Comparison of ENCODE assay signal across 8 mouse cellular contexts in the genomic region with DNA sequence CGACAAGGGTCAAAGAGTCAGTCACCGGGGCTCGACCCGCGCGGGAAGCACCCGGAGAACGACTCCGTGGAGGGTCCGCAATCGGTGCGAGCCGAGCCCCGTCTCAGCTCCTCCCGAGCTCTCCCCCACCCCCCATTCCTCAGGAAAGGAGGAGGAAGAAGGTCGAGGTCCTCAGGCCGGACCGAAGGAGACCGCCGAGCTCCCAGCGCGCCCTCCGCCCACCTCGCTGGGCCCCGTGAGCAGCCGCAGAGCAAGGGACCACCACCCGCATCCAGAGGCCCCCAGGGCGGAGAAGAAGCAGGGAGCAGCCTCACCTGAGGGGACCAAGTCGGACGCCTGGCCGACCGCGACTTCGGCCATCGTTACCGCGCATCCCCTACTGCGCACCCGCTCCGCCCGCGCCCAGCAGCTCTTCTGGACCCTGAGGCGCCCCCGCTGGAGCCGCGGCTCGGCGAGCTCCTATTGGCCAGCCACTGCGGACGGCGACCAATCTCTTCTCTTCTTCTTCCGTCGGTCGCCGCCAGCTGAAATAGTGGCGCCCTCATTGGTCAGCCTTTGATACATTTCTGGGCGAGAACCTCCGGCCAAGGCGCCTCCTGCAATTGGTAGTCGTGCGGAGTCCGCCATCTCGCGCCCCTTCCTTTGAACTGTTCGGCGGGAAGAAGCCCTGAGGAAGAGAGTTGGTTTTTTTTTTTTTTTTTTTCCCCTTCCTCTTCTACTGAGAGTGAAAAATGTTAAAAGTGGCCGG. TPM values are rescaled to one million over a fixed set of nuclear protein-coding genes. Genes with fewer than 3 reads are reported as not detected.
A peak's percentile ranks its signal among the peaks of the same experiment; 100 is the strongest.
DNase-seq lines count a peak whose midpoint lies in the region; ATAC-seq and TF ChIP-seq lines count a peak whose summit lies in the region.

A gene (minus strand): TSS at position 402 of the 748 bp plus-strand sequence.

- H3K79me2 ChIP-seq in MEL (ENCODE audit: control insufficient read depth, insufficient read depth, low read length, poor library complexity): peaks cover 34% of the 10 kb centered on the region

- peak within 1 kb of the TSS; percentile 80 to 82 for H3K4me3 ChIP-seq in MEL (ENCODE audit: control insufficient read depth in 1 of 2, insufficient read depth in 1 of 2, low read depth in 2 of 2, low read length in 2 of 2)
- H3K4me3 ChIP-seq in cerebellum, adult 2 months (replicated peaks; ENCODE audit: insufficient read depth, low read depth, low read length): peak within 1 kb of the TSS; percentile 77
- peak within 1 kb of the TSS; percentile 98 for H3K4me3 ChIP-seq in forebrain, postnatal 0 days (ENCODE audit: low read depth, low read length)
- peak within 1 kb of the TSS; percentile 72 for H3K4me3 ChIP-seq in lung, embryonic 15.5 days

- peak; percentile 99 for ATAC-seq in forebrain, postnatal 0 days
- ATAC-seq in lung, embryonic 15.5 days (ENCODE audit: borderline replicate concordance, extremely low read depth, low FRiP score, low TSS enrichment): peak; percentile 98

- H3K36me3 ChIP-seq in MEL (ENCODE audit: control insufficient read depth in 1 of 2, insufficient read depth in 2 of 2, low read length in 2 of 2): peaks cover 12 to 25% of the 10 kb centered on the region in 2 experiments
- no peaks in the 10 kb centered on the region for H3K36me3 ChIP-seq in forebrain, postnatal 0 days (ENCODE audit: insufficient read depth)
- H3K36me3 ChIP-seq in lung, embryonic 15.5 days: peaks cover 18% of the 10 kb centered on the region

- peaks cover 2 to 4% of the 10 kb centered on the region in 2 experiments; a peak in 2 of 4 replicates for H3K4me1 ChIP-seq in MEL (ENCODE audit: control insufficient read depth in 1 of 2, insufficient read depth in 2 of 2, low read length in 2 of 2)
- H3K4me1 ChIP-seq in cerebellum, adult 2 months (ENCODE audit: control insufficient read depth, insufficient read depth, low read length): no peaks in the 10 kb centered on the region; the same call in 1 of the 2 replicates
- no peaks in the 10 kb centered on the region for H3K4me1 ChIP-seq in forebrain, postnatal 0 days (ENCODE audit: insufficient read depth)
- H3K4me1 ChIP-seq in lung, embryonic 15.5 days: peaks cover 18% of the 10 kb centered on the region

- H3K4me2 ChIP-seq in forebrain, postnatal 0 days (ENCODE audit: low read depth): peak within 1 kb of the TSS; percentile 69
- peak within 1 kb of the TSS; percentile 68 for H3K4me2 ChIP-seq in lung, embryonic 15.5 days

- peak; percentile 82 to 90 for TF ChIP-seq POLR2A in MEL (IDR thresholded peaks at IDR 0.05; ENCODE audit: control insufficient read depth in 1 of 2, insufficient read depth in 1 of 2, low read depth in 1 of 2, low read length in 2 of 2, poor library complexity in 1 of 2)
- peak; percentile 79 for TF ChIP-seq POLR2A in cerebellum, adult 2 months (IDR thresholded peaks at IDR 0.05; ENCODE audit: borderline replicate concordance, insufficient read depth, low read length)

- no peak for TF ChIP-seq EP300 in MEL (IDR thresholded peaks at IDR 0.05; ENCODE audit: low read depth in 1 of 2, low read length in 2 of 2)

- WGBS in cerebellum, adult 2 months: under 1% methylated on average over 67 of the region's 67 CpGs
- under 1% methylated on average over 64 of the region's 67 CpGs for WGBS in forebrain, postnatal 0 days
- WGBS in lung, embryonic 15.5 days: under 1% methylated on average over 62 of the region's 67 CpGs

- no peak for TF ChIP-seq RAD21 in MEL (IDR thresholded peaks at IDR 0.05; ENCODE audit: low read depth, low read length)

- peak within 1 kb of the TSS; percentile 99 for H3K27ac ChIP-seq in MEL (ENCODE audit: control insufficient read depth, low read depth, low read length)
- H3K27ac ChIP-seq in cerebellum, adult 2 months (ENCODE audit: insufficient read depth, low read length): peak within 1 kb of the TSS; percentile 52
- H3K27ac ChIP-seq in forebrain, postnatal 0 days (ENCODE audit: low read depth, low read length): no peak within 1 kb of the TSS
- H3K27ac ChIP-seq in lung, embryonic 15.5 days: peak within 1 kb of the TSS; percentile 86

- no peaks in the 10 kb centered on the region for H3K9me3 ChIP-seq in MEL (replicated peaks; ENCODE audit: insufficient read depth, low read length)
- H3K9me3 ChIP-seq in forebrain, postnatal 0 days (ENCODE audit: low read length): no peaks in the 10 kb centered on the region
- H3K9me3 ChIP-seq in lung, embryonic 15.5 days: no peaks in the 10 kb centered on the region

- peak within 1 kb of the TSS; percentile 98 for H3K9ac ChIP-seq in MEL (ENCODE audit: control insufficient read depth, low read depth, low read length, poor library complexity, severe bottlenecking)
- peak within 1 kb of the TSS; percentile 70 for H3K9ac ChIP-seq in forebrain, postnatal 0 days
- peak within 1 kb of the TSS; percentile 82 for H3K9ac ChIP-seq in lung, embryonic 15.5 days

- peak in 1 of 3 experiments; percentile 25; a peak in 1 of 6 replicates for TF ChIP-seq CTCF in MEL (IDR thresholded peaks at IDR 0.05 in 2 of 3, conservative IDR thresholded peaks at IDR 0.05 in 1 of 3; ENCODE audit: control insufficient read depth in 1 of 3, insufficient read depth in 1 of 3, low read depth in 2 of 3, low read length in 3 of 3, poor library complexity in 1 of 3, severe bottlenecking in 1 of 3)
- no peak for TF ChIP-seq CTCF in cerebellum, adult 2 months (IDR thresholded peaks at IDR 0.05; ENCODE audit: borderline replicate concordance, insufficient read depth, low read depth, low read length)
- TF ChIP-seq CTCF in forebrain, postnatal 0 days (IDR thresholded peaks at IDR 0.05; ENCODE audit: low read depth): peak; percentile 50

- peak; percentile 99 for DNase-seq in MEL (ENCODE audit: low read depth, low spot score)
- DNase-seq in cerebellum, adult 2 months: peak; percentile 95 to 98
- DNase-seq in forebrain, postnatal 0 days: peak; percentile 96
- peak; percentile 96 for DNase-seq in heart, postnatal 4 days
- DNase-seq in layer of hippocampus, adult 8-10 months (ENCODE audit: low spot score in 2 of 2): peak; percentile 98
- peak; percentile 97 for DNase-seq in ovary, adult 18-20 months (ENCODE audit: low spot score)
- peak; percentile 92 for DNase-seq in thymus, postnatal 0 days (ENCODE audit: low spot score)

- H3K27me3 ChIP-seq in MEL (ENCODE audit: control insufficient read depth in 1 of 2, insufficient read depth in 2 of 2, low read length in 2 of 2): no peaks in the 10 kb centered on the region
- no peaks in the 10 kb centered on the region for H3K27me3 ChIP-seq in cerebellum, adult 2 months (ENCODE audit: control insufficient read depth, insufficient read depth, low read length)
- no peaks in the 10 kb centered on the region for H3K27me3 ChIP-seq in forebrain, postnatal 0 days (ENCODE audit: insufficient read depth, low read length)
- H3K27me3 ChIP-seq in lung, embryonic 15.5 days: no peaks in the 10 kb centered on the region

TF ChIP-seq in MEL, 35 proteins besides CTCF, POLR2A, EP300 and RAD21 (continues in another document):
- TF ChIP-seq USF1 (IDR thresholded peaks at IDR 0.05; ENCODE audit: low read depth, low read length): no peak
- TF ChIP-seq ZMIZ1 (IDR thresholded peaks at IDR 0.05; ENCODE audit: low read depth, low read length): peak; percentile 92; the same call in 1 of the 2 replicates
- TF ChIP-seq TCF12 (IDR thresholded peaks at IDR 0.05; ENCODE audit: low read depth, low read length): no peak
- no peak for TF ChIP-seq GABPA (IDR thresholded peaks at IDR 0.05; ENCODE audit: low read depth, low read length)
- no peak for TF ChIP-seq SMC3 (IDR thresholded peaks at IDR 0.05; ENCODE audit: low read depth, low read length)
- no peak for TF ChIP-seq TAL1 (IDR thresholded peaks at IDR 0.05; ENCODE audit: low read length)
- TF ChIP-seq ZC3H11A (IDR thresholded peaks at IDR 0.05; ENCODE audit: low read depth, low read length): no peak
- TF ChIP-seq MXI1 (IDR thresholded peaks at IDR 0.05; ENCODE audit: low read depth, low read length): no peak; the same call in 1 of the 2 replicates
- TF ChIP-seq CHD1 (IDR thresholded peaks at IDR 0.05; ENCODE audit: low read depth, low read length): no peak
- no peak for TF ChIP-seq POLR2AphosphoS5 (IDR thresholded peaks at IDR 0.05; ENCODE audit: borderline replicate concordance, low read depth, low read length)
- TF ChIP-seq NRF1 (IDR thresholded peaks at IDR 0.05; ENCODE audit: insufficient read depth, low read depth, low read length, poor library complexity, severe bottlenecking): peak; percentile 76
- peak; percentile 64; the same call in 1 of the 2 replicates for TF ChIP-seq TBP (IDR thresholded peaks at IDR 0.05; ENCODE audit: low read depth, low read length)
- 0 out of 2 replicates have a peak, but pooled peaks have one; percentile 38 for TF ChIP-seq CHD2 (IDR thresholded peaks at IDR 0.05; ENCODE audit: low read length)
- no peak for TF ChIP-seq MYB (IDR thresholded peaks at IDR 0.05; ENCODE audit: low read depth, low read length)
- no peak for TF ChIP-seq MYC (IDR thresholded peaks at IDR 0.05; ENCODE audit: low read depth, low read length)
- no peak for TF ChIP-seq ETS1 (IDR thresholded peaks at IDR 0.05; ENCODE audit: low read depth, low read length)
- no peak for TF ChIP-seq POLR2AphosphoS2 (IDR thresholded peaks at IDR 0.05; ENCODE audit: low read length)
- peak; percentile 62; the same call in 1 of the 2 replicates for TF ChIP-seq KAT2A (conservative IDR thresholded peaks at IDR 0.05; ENCODE audit: low read depth, low read length)
- no peak for TF ChIP-seq MEF2A (IDR thresholded peaks at IDR 0.05; ENCODE audit: extremely low read depth, insufficient replicate concordance, low read depth, low read length, poor library complexity, severe bottlenecking)
- TF ChIP-seq ELF1 (IDR thresholded peaks at IDR 0.05; ENCODE audit: low read depth, low read length): 0 out of 2 replicates have a peak, but pooled peaks have one; percentile 35
- no peak for TF ChIP-seq ZKSCAN1 (IDR thresholded peaks at IDR 0.05; ENCODE audit: low read depth, low read length)
- TF ChIP-seq USF2 (IDR thresholded peaks at IDR 0.05; ENCODE audit: borderline replicate concordance in 1 of 2, insufficient read depth in 1 of 2, low read depth in 1 of 2, low read length in 2 of 2): no peak

RNA-seq across cellular contexts. Expression of the gene that starts here (rescaled TPM):
- 54.2 and 59.3 TPM in 2 replicates for total RNA-seq in MEL (2012; rRNA removed)
- 10 to 100 TPM in 1 of 2 experiments, not detected in 1; 63.2 TPM for polyA plus RNA-seq in MEL (2012; ENCODE audit: insufficient read depth in 1 of 2, insufficient read length in 2 of 2, low read depth in 1 of 2, low replicate concordance in 2 of 2, missing spikeins in 1 of 2)
- 20.3 and 21.8 TPM in 2 replicates for polyA plus RNA-seq in cerebellum, adult 2 months (2012; rRNA removed)
- total RNA-seq in forebrain, postnatal 0 days (2014; rRNA removed): 19.4 and 19.5 TPM in 2 replicates
- 7.2 and 11.1 TPM in 2 replicates for polyA plus RNA-seq in forebrain, postnatal 0 days (2015; fragmentation: Nextera tagmentation; extraction: Ambion mirVana)
- 10 to 100 TPM; 28.4 to 30.5 TPM for total RNA-seq in heart, postnatal 4 days (2021)
- 10 to 100 TPM; 21.7 to 24.5 (median 22.6) TPM for total RNA-seq in layer of hippocampus, adult 8-10 months (2022)
- 62.8 and 68.1 TPM in 2 replicates for polyA plus RNA-seq in lung, embryonic 15.5 days (2015; fragmentation: Nextera tagmentation; extraction: Ambion mirVana)
- polyA plus RNA-seq in thymus, postnatal 0 days (2015; fragmentation: Nextera tagmentation; extraction: Ambion mirVana): 38.3 and 42.1 TPM in 2 replicates
